Mouse (Mus musculus) forebrain, embryonic 13.5 days (tissue): ENCODE data around the gene Flt3l. TPM values are rescaled to one million over a fixed set of nuclear protein-coding genes. Genes with fewer than 3 reads are reported as not detected.
"Not testable (repeated sequence)": the region's sequence is repeated elsewhere in the genome, so short reads cannot be mapped to it uniquely, and the experiment has no call there.

ENCODE experiments used
- ATAC-seq: fragments of 200-750 bp; cut with Nextera tagmentation; 2 replicates; pipeline ENCODE4 v1.8.0; 2017
- H3K27ac ChIP-seq: fragments of 300-500 bp; sonication (generic); 2 replicates; pipeline ENCODE4 v1.5.1; 2015; ENCODE audit warnings: inconsistent platforms, mild to moderate bottlenecking, moderate library complexity
- H3K27me3 ChIP-seq: fragments of 300-500 bp; sonication (generic); 2 replicates; pipeline ENCODE4 v1.6.1; 2015; ENCODE audit warnings: mild to moderate bottlenecking, inconsistent platforms
- H3K36me3 ChIP-seq: fragments of 300-500 bp; sonication (generic); 2 replicates; pipeline ENCODE4 v1.6.1; 2015; ENCODE audit warnings: mild to moderate bottlenecking, inconsistent platforms; ENCODE audit not compliant: poor library complexity, severe bottlenecking
- H3K4me1 ChIP-seq: fragments of 300-500 bp; sonication (generic); 2 replicates; pipeline ENCODE4 v1.6.1; 2015; ENCODE audit warnings: inconsistent platforms
- H3K4me2 ChIP-seq: fragments of 300-500 bp; sonication (generic); 2 replicates; pipeline ENCODE4 v1.6.1; 2015; ENCODE audit warnings: inconsistent platforms, mild to moderate bottlenecking, moderate library complexity
- H3K4me3 ChIP-seq: fragments of 300-500 bp; sonication (generic); 2 replicates; pipeline ENCODE4 v1.5.1; 2015; ENCODE audit warnings: mild to moderate bottlenecking, inconsistent platforms
- H3K9ac ChIP-seq: fragments of 300-500 bp; sonication (generic); 2 replicates; pipeline ENCODE4 v1.6.1; 2015; ENCODE audit warnings: mild to moderate bottlenecking, inconsistent platforms
- H3K9me3 ChIP-seq: fragments of 300-500 bp; sonication (generic); replicated peaks from 2 replicates; pipeline ENCODE4 v1.6.1; 2016; ENCODE audit warnings: inconsistent platforms
- WGBS: fragments of 180-500 bp; shearing (Covaris S2); methylation state at CpG from one replicate; pipeline ENCODE4 v1.1.7; 2015; 5-methylcytosine and 5-hydroxymethylcytosine counted together
- polyA plus RNA-seq: library from polyadenylated mRNA; unstranded; fragments of >200 nt; fragmentation: Nextera tagmentation; extraction: Ambion mirVana; gene quantifications from 2 replicates; pipeline ENCODE4 v1.2.1, GENCODE M21; 2015

The Flt3l gene
- polyA plus RNA-seq, 1 experiment from 2014 or later = 0.79 TPM

DNA sequence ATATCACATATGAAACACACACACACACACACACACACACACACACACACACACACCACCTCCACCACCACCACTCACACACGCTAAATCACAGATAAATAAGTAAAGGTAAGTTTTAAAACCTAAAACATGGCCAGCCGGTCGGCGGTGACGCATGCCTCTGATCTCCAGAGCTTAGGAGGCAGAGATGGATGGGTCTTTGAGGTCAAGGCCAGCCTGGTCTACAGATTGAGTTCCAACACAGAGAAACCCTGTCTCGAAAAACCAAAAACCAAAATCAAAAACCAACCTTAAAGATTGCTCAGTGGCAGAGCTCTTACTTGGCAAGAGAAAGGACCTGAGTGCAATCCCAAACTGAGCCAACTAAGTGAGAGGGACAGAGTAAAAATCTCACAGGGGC, 36.2 kb downstream of the Flt3l start:
- 92% methylated on average over 6 of the region's 6 CpGs for whole genome bisulfite sequencing
- H3K36me3 ChIP-seq = no peaks in the 10 kb centered on the region
- no peak overlapping the region for H3K9ac ChIP-seq
- H3K27ac ChIP-seq = no peak overlapping the region
- H3K4me2 ChIP-seq = no peak overlapping the region
- no peaks in the 10 kb centered on the region for H3K27me3 ChIP-seq
- H3K4me1 ChIP-seq = no peaks in the 10 kb centered on the region
- ATAC-seq = no peak
- H3K9me3 ChIP-seq = no peaks in the 10 kb centered on the region
- H3K4me3 ChIP-seq = no peak overlapping the region

DNA sequence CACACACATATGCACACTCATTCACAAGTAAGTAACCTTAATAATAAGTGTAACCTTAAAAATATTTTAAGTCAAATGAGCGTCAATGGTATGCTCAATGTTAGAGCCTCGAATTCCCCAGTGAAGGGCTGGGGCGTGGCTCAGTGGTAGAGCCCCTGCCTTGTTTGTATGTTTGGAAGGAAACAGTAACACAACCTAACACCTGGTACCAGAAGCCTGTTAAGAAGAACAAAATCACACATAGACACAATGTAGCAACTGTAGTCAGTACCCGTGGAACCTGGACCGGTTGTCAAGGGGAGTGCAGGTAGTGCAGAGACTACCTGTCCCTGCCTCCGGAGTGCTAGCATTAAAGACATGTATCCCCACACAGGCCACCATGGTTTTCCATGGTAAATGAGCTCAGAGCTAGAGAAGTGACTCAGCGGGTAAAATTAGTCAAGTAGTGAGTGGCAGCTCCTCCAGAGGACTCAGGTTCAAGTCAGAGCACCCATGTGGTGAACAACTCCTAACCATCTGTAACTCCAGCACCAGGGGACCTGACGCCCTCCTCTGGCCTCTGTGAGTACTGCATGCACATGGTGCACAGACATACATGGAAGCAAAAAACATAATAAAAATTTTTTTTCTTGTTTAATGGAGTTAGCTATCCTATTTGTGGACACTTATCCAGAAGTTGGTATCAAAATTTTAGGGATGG, 37.5 kb downstream of the Flt3l start:
- 91% methylated on average over 8 of the region's 8 CpGs for WGBS
- no peak overlapping the region for H3K27ac ChIP-seq
- no peak for ATAC-seq
- no peaks in the 10 kb centered on the region for H3K4me1 ChIP-seq
- H3K36me3 ChIP-seq = no peaks in the 10 kb centered on the region
- H3K27me3 ChIP-seq = no peaks in the 10 kb centered on the region
- no peak overlapping the region for H3K9ac ChIP-seq
- H3K9me3 ChIP-seq = no peaks in the 10 kb centered on the region
- no peak overlapping the region for H3K4me3 ChIP-seq
- no peak overlapping the region for H3K4me2 ChIP-seq

DNA sequence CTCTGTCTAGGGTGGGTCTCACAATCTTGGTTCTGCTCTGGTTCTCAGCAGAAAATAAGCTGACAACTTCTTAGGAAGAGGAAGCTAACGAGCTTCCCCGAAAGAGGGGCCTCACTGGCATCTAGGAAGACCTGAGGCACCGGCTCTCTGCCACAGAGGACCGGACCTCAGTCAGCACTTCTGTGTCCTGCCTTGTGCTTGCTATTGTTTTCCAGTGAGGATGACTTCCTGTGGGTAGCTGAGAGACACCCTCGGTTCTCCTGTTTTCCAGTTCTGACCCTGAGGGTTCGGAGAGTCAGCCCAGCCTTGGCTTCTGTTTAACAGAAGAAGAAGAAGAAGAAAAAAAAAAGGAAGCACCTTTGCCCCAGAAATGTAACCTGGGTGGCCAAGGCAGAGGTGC, 38.8 kb downstream of the Flt3l start:
- Histone ChIP-seq H3K27me3 (no peaks in the 10 kb centered on the region), H3K4me2 (no peak overlapping the region), H3K9ac (no peak overlapping the region), H3K4me3 (no peak overlapping the region), H3K4me1 (peaks cover 6% of the 10 kb centered on the region; the same call in 1 of the 2 replicates), H3K36me3 (no peaks in the 10 kb centered on the region), H3K27ac (no peak overlapping the region), H3K9me3 (no peaks in the 10 kb centered on the region)
- WGBS = 54% methylated on average over 6 of the region's 6 CpGs
- no peak for ATAC-seq

DNA sequence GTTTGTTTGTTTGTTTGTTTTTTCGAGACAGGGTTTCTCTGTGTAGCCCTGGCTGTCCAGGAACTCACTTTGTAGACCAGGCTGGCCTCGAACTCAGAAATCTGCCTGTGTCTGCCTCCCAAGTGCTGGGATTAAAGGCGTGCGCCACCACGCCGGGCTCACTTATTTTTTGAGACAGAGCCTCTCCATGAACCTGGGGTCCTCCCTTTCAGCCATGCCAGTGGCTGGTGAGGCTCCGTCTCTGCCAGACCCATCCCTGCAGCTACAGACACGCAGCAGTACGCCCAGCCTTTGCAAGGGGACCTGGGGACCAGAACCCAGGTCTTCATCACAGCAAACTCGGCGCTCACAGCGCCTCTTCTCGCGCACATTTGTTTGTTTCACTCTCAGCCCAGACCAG, 40.3 kb downstream of the Flt3l start:
- not testable (repeated sequence) for H3K27ac ChIP-seq, H3K4me2 ChIP-seq, H3K4me3 ChIP-seq, ATAC-seq, H3K27me3 ChIP-seq, H3K36me3 ChIP-seq, H3K9ac ChIP-seq, H3K9me3 ChIP-seq
- peaks cover 17% of the 10 kb centered on the region for H3K4me1 ChIP-seq
- WGBS = 90% methylated on average over 14 of the region's 14 CpGs

DNA sequence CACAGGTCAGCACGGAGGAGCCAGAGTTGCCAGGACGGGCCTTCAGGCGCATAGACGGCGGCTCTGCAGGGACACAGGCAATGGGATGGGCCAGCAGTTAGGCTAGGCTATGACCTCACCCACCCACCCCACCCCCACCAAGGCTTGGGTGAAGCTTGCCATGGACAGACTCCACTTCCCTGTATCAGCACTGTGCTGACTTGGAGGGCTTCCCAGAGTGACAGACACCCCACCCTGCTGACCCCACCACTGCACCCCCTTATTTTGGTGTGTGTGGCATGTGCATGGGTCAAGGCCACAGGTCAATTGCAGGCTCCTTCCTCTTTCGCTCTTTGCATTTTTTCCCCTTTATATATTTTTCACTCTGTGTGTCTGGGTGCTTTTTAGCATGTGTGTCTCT, 40.9 kb downstream of the Flt3l start:
- Histone ChIP-seq H3K9me3 (no peaks in the 10 kb centered on the region), H3K4me3 (no peak overlapping the region), H3K4me2 (no peak overlapping the region), H3K27me3 (no peaks in the 10 kb centered on the region), H3K36me3 (no peaks in the 10 kb centered on the region), H3K27ac (no peak overlapping the region), H3K9ac (no peak overlapping the region), H3K4me1 (peaks cover 19% of the 10 kb centered on the region)
- no peak for ATAC-seq
- WGBS = 87% methylated on average over 6 of the region's 6 CpGs

DNA sequence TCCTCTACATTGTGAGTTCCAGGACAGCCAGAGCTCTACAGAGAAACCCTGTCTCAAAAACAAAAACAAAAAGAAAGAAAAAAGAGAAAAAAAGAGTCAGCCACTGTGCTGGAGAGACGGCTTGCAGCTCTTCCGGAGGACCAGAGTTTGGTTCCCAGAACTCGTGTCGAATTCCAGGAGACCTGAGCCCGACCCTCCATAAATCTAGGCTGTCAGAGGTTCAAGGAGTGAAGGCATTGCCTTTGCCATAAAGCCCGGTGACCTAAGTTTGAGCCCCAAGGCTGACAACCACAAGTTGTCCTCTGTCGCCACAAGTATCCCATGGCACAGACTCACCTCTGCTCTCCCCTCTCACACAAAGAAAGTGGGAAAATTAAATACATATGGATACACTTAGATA, 42.1 kb downstream of the Flt3l start:
- H3K9me3 ChIP-seq = no peaks in the 10 kb centered on the region
- H3K9ac ChIP-seq = no peak overlapping the region
- peaks cover 19% of the 10 kb centered on the region for H3K4me1 ChIP-seq
- no peak overlapping the region for H3K27ac ChIP-seq
- 80% methylated on average over 7 of the region's 7 CpGs for WGBS
- H3K36me3 ChIP-seq = no peaks in the 10 kb centered on the region
- no peak overlapping the region for H3K4me2 ChIP-seq
- no peak for ATAC-seq
- no peaks in the 10 kb centered on the region for H3K27me3 ChIP-seq
- H3K4me3 ChIP-seq = no peak overlapping the region

DNA sequence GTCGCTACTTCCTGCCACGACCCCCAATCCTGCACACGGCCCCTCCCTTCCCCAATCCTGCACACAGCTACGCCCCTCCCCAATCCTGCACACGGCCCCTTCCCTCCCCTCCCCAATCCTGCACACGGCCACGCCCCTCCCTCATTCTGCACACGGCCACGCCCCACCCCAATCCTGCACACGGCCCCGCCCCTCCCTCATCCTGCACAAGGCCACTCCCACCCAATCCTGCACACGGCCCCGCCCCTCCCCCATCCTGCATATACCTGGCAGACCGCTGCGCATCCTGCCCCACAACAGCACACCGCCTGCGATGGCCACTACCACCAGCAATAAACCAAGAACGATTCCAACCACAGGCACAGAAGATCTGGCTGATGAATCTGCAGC, 42.7 kb downstream of the Flt3l start:
- WGBS = 37% methylated on average over 18 of the region's 18 CpGs
- Histone ChIP-seq H3K9me3 (no peaks in the 10 kb centered on the region), H3K27me3 (no peaks in the 10 kb centered on the region), H3K4me2 (no peak overlapping the region), H3K4me3 (no peak overlapping the region), H3K9ac (no peak overlapping the region), H3K4me1 (peaks cover 19% of the 10 kb centered on the region), H3K36me3 (peaks cover 1% of the 10 kb centered on the region; the same call in 1 of the 2 replicates), H3K27ac (no peak overlapping the region)
- ATAC-seq = no peak

DNA sequence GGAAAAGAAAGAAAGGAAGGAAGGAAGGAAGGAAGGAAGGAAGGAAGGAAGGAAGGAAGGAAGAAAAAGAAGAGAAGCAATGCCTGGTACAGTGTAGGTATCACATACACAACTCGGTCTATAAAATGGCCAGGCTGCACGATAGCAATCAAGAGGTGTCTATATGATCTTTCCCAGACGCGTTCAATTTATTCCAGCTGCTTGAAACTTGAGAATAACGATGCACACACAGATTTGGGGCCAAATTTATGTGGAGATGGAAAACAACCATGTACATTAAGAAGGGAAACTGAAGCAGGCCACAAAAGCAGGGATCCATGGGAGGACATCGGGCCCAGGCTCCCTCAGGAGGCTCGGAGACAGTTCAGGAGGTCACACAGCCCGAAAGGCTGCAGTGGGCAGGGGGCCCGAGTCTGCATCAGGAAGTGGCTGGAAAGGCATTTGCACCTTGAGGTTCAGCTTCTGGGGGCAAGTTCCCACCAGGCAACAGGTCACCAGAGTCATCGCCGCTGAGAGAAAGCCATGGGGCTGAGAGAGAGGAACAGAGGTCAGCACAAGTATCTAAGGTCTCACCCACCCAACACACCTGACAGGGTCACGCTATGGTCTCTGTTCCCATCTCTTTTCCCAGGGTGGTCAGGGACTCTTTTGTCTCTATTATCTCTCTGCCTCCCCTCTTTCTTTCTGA, 43.3 kb downstream of the Flt3l start:
- H3K27me3 ChIP-seq = no peaks in the 10 kb centered on the region
- H3K27ac ChIP-seq = no peak overlapping the region
- H3K9ac ChIP-seq = no peak overlapping the region
- H3K9me3 ChIP-seq = no peaks in the 10 kb centered on the region
- no peak overlapping the region for H3K4me3 ChIP-seq
- H3K4me2 ChIP-seq = no peak overlapping the region
- no peak for ATAC-seq
- peaks cover 7% of the 10 kb centered on the region; the same call in 1 of the 2 replicates for H3K36me3 ChIP-seq
- WGBS = 67% methylated on average over 12 of the region's 12 CpGs
- H3K4me1 ChIP-seq = peaks cover 19% of the 10 kb centered on the region

DNA sequence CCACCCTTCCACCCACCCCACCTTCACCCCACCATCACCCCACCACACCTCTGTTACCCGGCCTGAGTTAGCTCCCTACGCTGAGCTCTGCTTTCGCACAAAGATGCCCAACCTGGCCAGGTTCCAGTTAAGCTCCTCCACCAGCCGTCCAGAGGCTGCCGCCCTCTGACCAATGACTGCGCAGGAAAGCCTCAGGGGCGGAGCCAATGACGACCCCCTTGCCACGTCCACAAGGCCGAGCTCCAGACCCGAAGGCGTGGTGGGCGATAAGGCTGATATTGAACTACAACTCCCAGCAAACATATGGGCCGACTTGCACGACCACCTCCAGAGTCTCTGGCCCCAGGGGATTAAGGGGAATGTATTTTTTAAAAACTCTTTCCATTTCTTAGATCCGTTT, 44.2 kb downstream of the Flt3l start, which contains the start of gene Rcn3:
TSS of gene Rcn3 (minus strand) at position 174 of the 400 bp plus-strand sequence.
- Histone ChIP-seq H3K36me3 (peaks cover 15% of the 10 kb centered on the region), H3K4me2 (peak within 1 kb of the TSS; percentile 66), H3K27ac (peak within 1 kb of the TSS; percentile 19; the same call in 1 of the 2 replicates), H3K27me3 (no peaks in the 10 kb centered on the region), H3K9me3 (no peaks in the 10 kb centered on the region), H3K4me1 (peaks cover 19% of the 10 kb centered on the region), H3K9ac (peak within 1 kb of the TSS; percentile 66), H3K4me3 (peak within 1 kb of the TSS; percentile 43)
- WGBS = under 1% methylated on average over 16 of the region's 16 CpGs
- ATAC-seq = peak; percentile 96

DNA sequence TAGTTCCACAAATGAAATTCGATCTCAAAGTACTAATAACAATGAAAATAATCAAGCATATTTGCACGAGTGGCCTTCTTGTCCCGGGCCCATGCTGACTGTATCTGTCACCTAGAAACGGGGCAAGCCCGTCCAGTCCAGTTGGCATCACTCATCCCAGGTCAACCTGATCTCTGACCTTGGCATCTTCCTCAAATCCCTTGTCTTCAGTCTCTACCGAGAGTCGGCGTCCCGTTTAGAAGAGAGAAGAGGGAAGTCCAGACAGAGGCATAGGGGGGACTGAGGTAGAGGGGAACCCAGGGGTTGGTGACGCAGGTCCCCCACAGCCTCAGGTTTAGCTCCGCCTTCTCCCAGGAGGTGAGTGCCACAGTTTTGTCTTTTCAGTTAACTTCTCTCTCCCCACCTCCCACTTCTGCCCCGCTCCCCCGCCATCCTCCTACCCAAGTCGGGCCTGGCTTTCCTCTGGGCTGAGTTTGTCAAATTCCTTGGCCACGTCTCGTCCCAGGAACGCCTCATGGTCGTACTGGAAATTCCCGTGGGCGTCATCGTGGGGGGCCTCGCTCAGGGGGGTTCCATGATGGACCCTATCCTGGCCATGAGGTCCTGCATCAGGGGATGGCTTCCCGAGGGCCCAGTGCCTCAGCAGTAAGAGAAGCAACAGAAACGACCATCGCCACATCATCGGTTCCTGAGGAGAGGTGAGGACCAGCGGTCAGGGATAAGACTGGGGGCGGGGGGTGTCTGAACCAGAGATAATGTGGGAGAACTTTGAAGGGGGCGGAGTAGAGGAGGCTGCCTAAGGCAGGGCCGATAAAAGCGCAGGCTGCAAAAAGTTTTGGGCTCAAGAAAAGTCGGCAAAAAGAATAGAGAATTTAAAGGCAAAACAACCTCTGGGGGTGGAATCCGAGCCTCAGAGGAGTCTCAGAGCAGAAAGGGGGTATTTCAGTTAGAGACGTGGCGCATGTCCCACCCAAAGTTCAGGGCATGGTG, 44.9 kb downstream of the Flt3l start:
- H3K9ac ChIP-seq = peak overlapping the region; percentile 66
- peaks cover 19% of the 10 kb centered on the region for H3K4me1 ChIP-seq
- peak; percentile 61 for ATAC-seq
- peak overlapping the region; percentile 66 for H3K4me2 ChIP-seq
- H3K27ac ChIP-seq = peak overlapping the region; percentile 19; the same call in 1 of the 2 replicates
- no peaks in the 10 kb centered on the region for H3K9me3 ChIP-seq
- 16% methylated on average over 35 of the region's 35 CpGs for WGBS
- H3K27me3 ChIP-seq = no peaks in the 10 kb centered on the region
- H3K4me3 ChIP-seq = peak overlapping the region; percentile 43
- peaks cover 23% of the 10 kb centered on the region for H3K36me3 ChIP-seq

DNA sequence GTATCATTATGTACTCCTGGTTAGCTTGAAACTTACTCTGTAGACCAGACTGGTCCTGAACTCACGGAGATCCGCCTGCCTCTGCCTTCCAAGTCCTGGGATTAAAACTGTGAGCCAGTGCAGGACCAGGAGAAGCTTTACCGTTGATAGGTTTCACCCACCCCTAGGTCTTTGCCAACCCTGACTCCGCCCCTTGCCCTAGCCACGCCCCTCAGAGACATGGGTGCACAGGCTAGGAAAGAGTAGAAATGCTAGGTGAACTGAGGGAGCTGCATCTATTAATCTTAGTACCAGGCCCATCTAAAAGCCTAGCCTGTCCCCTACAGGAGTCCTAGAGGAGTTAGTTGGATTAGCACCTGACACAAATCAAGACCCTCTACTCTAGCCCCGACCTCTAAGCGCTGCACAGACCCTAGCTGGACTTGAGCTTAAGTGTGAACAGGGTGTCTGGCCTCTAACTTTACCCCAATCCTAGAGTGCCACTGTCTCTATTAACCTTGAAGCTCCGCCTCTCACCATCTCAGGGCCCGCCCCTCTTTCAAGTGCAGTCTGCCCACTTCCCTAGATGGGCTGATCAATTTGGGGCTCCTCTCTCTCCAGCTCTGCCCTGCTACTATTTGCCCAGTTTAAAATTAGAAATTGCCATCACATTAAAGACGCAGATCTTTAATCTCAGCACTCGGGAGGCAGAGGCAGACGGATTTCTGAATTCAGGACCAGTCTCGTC, 45.8 kb downstream of the Flt3l start:
- Histone ChIP-seq H3K36me3 (peaks cover 29% of the 10 kb centered on the region), H3K4me2 (peak overlapping the region; percentile 66; the same call in 1 of the 2 replicates), H3K9ac (no peak overlapping the region), H3K4me1 (peaks cover 19% of the 10 kb centered on the region), H3K9me3 (no peaks in the 10 kb centered on the region), H3K27ac (no peak overlapping the region), H3K27me3 (no peaks in the 10 kb centered on the region), H3K4me3 (no peak overlapping the region)
- WGBS = 82% methylated on average over 13 of the region's 13 CpGs
- no peak for ATAC-seq
